Mouse (Mus musculus) cerebellum, adult 9-11 months (tissue): ENCODE measurements at regions not wholly inside any gene's neighbourhood (a gene's known extent, or its start where the extent isn't known, plus 50 kb on each side); places are given as distances from the start of the nearest gene placed in this dataset.

ENCODE experiments used
- DNase-seq: peaks from one replicate; pipeline ENCODE4 v3.0.0; 2022

DNA sequence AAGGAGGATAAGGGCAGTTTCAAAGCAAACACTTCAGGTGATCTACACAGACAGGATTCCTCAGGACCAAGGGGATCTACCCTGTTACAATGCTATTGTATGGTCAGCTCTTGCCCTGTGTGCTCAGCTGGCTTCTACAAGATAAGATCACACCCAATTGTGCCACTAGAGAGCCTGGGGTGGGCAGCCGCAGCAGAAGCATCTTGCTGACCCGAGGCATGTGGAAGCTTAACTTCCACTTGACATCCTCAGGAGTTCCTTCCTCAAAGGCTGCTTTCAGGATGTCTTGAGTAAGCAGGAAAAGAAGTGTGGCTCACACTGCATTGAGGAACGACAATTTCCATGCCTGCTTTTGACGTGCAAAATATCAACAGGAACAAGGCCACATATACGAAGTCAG lies 222.8 kb upstream of the Gpc5 start:
- no peak for DNase-seq

DNA sequence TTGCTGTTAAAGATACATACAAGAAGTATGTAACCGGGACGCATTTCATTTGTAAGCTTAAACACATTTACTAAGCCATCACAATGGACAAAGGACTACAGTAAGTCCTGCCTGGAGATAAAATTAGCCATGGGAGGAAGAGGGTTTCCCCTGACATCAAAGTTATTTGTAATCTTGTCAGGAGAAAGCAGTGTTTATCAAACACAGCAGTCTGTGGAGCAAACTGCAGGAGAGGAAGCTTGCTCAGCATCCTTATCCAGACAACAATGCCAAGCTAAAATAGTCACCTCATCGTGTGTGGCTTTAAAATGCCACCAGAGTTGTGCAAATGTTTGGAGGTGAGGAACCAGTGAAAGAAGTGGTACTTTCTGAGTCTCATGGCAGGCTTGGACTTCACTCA lies 216.9 kb upstream of the Gpc5 start:
- no peak for DNase-seq

DNA sequence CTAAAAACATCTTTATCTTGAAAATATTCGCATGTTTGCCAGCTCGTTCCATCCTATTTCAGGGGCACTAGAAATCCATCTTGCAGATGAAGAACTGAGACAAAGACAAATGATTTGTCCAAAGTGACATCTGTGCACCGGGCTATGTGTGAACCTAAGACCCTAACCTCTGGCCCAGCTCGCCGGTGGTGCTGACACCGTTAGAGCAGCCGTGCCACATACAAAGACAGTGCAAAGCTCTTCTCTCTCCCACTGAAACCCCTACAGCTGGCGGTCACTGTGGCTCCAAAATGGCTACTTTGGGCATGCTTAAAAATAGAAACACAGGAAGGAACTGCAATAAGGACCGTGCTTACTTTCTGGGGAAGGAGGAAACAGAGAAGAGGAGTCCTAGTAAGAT lies 215.6 kb upstream of the Gpc5 start:
- DNase-seq: no peak

DNA sequence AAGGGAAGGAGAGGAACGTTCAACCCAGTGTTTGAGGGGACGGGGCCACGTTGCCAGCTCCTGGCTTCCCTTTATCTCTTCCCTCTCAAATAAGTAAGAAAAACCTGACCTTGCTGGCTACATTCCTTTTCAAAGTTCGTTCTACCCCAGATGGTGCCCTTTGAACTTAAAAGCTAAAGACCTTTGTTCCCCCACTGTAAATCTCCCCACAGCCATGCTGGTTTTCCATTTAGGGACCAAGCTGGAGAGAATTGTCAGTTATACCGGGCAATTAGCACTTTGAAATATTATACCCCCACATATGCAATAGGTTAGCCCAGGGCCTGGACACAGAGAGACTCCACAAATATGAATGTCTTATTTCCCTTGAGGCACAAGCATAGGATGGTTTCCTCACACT lies 214.5 kb upstream of the Gpc5 start:
- DNase-seq: no peak

DNA sequence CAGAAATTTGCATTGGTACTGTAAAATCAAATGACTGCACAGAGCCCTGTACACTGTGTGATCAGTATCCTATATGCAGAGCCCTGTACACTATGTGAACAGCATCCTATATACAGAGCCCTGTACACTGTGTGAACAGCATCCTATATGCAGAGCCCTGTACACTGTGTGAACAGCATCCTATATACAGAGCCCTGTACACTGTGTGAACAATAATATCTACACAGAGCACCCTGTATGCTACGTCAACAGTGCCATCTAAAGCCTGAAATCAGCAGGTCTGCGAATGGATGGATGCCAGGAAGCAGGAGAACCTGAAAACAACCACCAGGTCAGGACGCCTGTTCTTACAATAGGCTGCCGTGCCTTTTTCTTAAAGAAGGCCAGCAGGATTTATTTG lies 211.7 kb upstream of the Gpc5 start:
- DNase-seq: no peak

DNA sequence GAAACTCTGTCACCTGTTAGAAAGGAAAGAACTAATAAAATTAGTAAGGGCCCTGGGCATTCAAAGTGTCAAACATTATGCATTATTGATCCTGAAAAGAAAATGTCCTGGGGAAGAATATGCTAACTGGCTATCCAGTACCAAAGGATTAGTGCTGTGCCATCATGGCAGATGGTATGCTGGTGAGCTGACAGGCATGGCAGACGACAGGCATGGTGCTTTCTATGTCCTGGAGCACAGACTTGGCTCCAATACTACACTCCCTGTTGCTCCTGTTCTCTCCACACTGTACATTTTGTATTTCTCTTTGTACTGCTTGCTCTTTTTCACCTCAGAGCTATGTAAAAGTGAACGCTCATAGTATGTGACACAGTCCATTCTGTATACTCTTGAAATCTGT lies 187.9 kb upstream of the Gpc5 start:
- no peak for DNase-seq

DNA sequence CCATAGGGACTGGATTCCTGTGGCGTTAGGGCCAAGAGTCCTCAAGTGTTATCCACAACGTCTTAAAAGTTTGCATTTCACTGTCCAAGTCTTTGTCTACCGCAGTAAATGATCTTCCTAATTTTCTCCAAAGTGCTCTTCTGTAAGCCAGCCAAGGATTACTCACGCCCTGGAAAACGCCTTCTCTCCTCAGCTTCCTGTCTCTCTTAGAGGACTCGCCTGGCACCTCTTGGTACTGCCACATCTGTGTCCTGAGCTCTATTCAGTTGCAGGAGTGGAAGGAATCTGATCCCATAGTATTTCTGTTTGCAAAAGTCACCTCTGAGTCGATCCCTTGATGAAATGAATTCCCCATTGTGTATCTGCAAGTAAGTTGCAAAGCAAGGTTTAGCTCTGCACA lies 179.7 kb upstream of the Gpc5 start:
- DNase-seq: no peak

DNA sequence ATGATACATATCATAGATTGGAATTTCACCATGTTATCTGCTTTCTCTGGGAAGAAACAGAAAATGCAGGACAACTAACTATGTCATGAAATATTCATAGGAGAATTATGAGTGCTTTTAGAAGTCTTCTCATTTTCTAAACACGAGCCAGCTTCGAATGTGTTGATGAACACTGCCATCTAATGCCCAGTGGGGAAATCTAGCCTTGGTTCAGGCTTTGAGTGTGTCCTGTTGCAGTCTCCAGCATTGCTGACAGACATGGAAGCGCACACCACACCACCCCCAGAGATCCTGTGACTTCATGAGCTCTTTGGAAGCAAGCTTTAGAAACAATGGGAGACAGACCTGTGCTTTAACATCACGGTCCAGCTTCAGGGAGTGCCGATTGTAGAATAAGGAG lies 178.8 kb upstream of the Gpc5 start:
- DNase-seq: no peak

DNA sequence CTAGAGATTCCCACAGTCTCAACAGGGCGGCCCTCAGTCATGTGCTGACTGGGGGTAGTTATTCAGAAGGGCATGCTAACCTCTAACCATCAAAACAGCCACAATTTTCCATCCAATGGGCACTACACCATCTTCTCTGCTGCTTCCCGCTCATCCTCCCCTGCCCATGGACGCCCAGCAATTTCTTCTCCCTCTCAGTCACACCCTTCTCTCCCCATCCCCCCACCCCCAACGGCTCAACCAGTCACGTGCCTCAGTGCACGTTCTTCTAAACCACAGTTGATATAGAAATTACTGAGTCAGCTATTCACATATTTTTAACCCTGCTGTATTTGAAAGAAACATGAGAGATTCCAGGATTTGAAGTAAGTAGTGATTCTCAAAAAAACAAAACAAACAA lies 146.3 kb upstream of the Gpc5 start:
- DNase-seq: no peak

DNA sequence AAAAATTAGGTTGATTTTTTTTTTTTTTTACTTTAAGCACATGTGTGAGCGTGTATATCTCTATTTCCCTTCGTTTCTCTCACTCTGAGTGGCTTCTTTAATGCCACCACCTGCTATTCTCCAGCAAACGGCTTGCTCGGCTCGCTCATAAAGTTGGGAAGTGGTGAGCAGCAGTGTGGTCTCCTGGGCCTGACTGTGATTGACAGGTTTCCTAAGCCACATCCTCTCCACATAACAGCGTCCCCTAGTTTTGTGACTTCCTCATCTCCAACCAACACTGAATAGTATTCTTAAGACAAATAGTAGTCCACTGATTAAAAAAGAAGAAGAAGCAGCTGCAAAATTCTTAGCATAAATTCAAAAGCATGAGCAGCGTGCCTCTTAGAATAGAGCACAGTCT lies 145.7 kb upstream of the Gpc5 start:
- no peak for DNase-seq

DNA sequence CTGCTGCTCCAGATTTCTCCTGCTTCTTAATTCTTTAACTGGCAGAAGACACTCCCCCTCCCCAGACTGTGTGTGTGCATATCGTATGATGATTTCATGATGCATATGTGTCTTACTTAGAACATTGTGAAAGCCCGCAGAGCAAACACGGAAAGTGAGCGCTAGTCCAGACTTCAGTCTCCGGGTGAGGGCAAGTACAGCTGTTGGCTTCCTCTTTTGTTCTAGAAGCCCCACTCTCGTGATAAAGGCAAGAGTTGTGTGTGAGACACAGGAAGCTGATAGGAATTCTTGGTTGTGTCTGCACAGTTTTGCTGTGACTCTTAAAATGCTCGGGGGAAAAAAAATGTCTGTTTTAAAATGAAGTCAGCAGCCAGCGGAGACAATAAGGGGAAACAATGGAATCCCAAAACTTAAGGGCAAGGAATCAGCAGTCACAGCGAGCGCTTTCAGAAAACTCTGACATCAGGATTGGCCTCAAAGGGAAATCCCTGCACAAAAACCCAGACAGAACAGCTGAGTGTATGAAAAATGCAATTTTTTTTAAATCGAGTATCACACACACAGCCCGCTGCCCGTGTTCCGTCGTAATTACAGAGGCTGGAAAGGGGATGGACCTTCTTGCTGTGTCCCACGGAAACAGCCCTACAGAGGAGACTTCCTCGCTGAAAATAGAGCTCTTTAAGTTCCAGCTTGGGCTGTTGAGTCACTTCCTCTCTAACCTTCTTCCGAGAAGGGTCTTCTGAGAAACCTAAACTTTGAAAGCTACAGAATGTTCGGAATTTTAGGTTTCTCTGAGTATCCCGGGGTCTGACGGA lies 143.5 kb upstream of the Gpc5 start:
- no peak for DNase-seq

DNA sequence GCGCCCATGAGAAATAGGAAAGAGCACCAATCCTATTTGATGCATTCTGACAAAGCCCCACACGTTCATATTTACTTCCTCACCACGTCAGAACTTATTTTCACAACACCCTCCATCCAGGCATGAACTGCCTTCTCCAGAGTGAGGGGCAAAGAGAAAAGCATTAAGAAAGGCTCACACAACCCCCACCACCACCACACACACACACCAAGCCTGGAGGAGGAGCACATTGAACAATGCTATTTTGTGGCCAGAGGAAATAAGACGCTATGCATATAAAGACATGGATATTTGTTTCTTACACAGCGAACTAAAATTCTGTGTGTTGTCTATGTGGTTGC lies 142.9 kb upstream of the Gpc5 start:
- DNase-seq: no peak

DNA sequence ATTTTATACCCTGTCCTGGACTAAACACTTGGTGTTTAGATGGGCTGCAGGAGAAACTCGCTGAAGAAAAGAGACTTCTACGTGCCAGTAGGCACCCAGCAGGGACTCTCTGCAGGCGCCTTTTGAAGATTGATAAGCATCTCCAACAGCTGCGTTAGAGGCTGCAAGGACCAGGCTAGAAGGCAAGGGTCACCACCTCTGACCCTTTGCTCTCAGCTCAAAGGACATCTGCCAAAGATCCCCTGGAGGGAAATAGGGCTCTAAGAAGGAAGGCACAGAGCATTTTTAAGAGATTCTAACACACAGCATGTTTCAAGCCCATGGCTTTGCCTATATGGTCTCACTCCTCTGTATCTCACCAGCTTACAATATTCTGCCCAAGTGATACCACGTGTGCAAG lies 139.7 kb upstream of the Gpc5 start:
- DNase-seq: no peak

DNA sequence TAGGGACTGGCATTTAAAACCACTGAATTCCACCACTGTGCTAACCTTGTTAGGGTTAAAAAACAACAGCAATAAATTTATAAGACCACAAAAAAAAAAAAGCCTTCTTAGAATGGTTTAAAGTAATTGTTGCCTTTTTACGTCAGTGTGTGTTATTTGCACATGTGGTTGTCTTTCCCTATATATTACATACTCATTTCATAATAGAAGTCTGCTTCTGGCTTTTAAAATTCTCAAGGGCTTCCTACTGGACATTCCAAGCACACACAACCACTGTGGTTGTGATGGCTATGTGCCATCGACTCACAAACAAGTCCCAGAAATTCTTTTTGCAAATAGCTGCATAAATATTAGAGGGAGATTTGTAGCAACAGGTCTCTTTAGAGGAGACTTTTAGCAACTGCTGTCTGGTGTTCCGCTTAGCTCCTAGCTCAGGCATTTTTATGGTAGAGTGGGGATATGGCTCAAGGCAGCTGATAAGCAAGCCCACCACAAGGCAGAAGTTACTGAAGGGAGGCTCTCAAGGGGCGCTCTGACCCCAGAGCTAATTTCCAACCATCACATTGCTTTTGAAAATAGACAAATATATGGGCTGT lies 138.8 kb upstream of the Gpc5 start:
- DNase-seq: no peak

DNA sequence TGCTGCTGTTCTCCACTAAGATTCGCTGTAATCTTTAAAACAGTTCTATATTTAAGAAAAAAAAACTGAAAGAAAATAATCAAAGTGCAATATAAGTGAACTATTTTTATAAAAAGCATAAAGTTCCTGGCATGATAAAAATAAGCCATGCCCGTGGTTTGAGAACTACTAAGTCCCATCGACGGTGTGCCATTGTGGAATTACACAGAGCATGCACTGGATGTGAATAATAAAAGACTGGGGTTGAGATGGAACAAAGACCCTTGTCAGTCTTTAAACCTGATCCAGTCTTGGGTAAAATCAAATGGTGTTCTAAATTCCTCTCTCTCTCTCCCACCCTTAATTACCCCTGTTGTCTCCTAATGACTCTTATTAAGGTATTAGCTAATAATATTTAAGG lies 137.7 kb upstream of the Gpc5 start:
- DNase-seq: no peak

DNA sequence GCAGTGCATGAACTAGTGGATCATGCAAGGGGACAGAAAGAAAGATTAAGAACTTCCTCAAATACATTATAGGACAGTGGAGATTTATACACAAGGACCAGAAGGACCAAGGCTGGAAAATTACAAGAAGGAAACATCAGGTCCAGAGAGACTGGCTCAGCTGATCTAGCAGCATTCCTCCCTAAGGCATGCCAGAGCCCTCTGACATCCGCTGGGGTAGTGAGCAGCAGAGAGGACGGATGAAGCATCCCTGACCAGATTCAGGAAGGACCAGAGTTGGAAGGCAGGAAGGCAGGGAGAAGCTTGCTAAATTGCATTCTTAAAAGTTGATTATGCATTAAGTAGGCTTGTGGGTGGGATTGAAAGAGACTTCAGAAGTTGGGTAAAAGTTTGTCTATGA lies 136.4 kb upstream of the Gpc5 start:
- no peak for DNase-seq

DNA sequence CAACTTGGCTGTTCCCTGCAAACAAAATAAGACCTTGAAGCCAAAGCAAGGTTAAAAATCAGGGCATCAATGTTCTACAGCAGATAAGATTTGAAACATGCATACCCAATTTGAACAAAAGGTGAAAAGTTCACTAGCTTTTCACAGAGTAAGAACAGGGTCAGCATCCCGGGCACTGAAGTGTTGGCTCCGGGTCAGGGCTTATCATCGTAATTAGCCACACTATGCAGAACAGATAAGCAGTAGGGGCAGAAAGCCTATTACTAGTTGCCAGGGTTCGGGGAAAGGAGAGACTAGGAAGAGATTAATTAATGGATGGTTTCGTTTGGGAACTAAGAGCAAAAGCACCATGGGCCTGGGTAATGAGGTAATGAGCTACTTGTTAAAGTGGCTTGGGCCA lies 131.7 kb upstream of the Gpc5 start:
- no peak for DNase-seq

DNA sequence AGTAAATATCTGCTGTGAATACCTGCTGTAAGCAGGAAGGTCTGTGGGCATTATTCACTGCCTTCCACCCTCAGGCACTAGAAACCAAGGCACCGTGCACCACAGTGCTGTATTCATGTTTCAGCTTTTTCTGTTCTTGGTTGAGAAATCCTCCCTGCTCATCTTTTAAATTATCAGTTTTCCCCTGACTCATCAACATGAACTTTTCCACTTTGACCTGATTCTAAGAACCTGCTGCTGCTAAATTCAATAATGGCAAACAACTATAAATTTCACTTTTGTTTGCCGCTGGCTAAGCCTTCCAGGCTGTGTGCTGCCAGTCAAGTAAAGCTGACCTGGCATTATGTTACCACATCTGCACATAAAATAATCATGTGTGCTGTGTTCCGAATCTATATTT lies 126.1 kb upstream of the Gpc5 start:
- no peak for DNase-seq

DNA sequence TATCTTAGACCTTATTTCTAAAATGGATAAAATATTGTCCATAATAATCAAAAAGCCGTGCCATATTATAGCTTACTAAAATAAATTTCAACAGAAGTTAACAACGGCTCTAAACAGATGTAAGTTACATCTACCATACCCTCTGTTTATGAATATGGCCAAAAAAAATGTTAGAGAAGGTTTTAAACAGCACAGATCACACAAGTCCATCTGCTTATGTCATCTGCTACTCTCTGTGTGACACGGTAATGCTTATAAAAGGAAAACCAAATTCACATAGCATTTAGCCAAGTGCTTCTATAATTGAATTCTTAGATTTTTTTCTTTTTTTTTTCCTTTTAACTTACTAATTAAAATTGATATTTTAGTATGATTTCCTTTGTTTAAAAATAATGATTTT lies 123.0 kb upstream of the Gpc5 start:
- no peak for DNase-seq

DNA sequence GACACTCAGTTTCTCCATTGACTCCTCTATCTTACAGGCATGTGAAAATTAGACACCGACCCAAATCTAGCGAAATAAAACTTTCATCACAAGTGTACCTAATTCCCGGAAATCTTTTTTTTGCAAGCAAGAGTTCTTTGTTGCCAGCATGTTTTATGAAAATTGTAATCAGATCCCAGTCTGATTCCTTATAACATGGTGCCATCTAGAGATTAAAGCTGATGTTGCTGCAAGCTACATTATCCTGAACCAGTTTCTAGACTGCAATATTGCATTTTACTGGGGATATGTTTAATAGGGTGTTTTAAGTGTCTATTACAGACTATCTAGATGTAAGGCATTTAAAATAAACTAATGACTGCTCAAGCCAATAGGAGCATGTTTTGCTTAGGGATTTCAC lies 110.9 kb upstream of the Gpc5 start:
- no peak for DNase-seq

DNA sequence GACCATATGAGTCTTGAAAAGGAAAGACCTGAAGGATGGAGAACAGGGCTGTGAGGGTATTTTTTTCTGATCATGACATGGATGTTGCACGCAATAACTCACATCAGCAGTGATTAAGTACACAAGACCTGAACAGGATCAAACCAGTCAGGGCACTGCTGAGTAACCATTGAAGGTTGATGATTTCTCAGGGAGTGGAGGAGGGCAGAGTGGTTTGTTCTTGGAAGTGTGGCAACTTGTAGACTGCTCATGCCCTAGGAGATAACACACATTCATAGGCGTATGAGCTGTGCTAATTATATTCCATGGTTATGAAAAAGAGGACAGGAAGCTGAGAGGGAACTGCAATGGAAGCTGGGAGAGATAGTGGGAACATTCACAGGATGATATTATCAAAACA lies 88.8 kb upstream of the Gpc5 start:
- no peak for DNase-seq

DNA sequence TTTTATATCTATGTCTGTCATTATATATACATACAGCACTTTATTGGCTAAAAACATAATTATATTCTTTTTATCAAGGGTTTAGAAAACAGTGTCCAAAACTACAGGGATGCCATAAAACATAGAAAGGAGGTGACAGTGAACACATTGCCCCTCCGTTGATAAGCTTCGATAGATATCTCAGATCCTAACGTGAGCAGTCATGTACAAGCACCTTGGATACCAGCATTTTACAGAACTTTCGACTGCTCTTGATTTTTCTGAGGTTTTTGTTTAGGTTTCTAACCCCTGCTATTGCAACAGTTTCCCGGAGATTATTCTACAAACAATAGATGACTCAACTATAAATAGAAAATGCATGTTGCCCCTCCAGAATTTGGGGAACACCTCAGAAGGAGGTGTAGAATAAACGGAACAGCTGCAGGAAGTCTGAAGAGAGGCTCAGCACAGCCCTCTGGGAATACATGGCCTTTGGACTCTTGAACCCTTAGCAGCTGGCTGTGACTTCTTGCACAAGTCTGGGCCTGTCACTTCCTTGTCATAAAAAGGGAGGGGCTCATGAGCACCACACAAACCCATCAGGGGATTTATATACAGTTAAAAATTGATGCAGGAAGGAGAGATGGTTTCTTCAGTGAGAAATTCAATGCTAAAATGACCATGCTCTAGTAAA lies 87.1 kb upstream of the Gpc5 start:
- DNase-seq: no peak

DNA sequence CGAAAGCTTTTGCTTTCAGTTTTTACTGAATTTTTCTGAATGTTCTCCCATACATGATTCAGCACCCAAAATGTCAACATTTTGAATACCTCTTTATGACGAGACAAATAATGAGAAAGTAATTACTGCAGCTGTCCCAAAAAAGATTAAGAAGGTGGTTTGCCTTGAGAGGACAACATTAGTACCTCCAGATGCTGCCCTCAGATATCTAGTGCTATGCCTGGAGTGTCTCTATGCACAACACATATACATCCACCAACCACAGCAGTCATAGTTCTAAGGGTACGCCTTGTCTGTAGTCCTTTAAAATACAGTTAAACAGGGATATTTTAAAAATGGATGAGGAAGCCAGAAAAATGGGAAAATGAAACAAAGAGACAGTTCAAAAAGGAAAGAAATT lies 81.1 kb upstream of the Gpc5 start:
- no peak for DNase-seq

DNA sequence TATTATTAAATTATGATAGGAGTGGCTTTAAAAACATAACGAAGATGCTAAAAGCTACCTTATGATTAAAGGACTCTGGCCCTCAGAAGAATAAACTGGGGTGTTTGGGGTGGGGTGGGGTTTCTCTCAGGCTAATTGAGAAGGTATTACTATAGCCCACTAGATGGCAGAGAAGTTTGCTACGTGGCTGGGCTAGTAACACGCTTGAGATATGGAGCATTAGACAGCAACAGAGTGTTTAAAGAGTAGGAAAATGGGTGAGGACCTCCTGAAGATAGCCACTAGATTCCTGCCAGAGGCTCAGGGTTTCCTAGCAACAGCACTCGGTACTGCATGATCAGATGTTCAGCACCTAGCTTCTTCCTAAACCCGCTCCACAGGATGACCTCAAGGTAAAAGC lies 76.7 kb upstream of the Gpc5 start:
- DNase-seq: no peak
